Mouse (Mus musculus): Measurements from ENCODE around the gene Rcc1.

Rcc1 gene

DNA sequence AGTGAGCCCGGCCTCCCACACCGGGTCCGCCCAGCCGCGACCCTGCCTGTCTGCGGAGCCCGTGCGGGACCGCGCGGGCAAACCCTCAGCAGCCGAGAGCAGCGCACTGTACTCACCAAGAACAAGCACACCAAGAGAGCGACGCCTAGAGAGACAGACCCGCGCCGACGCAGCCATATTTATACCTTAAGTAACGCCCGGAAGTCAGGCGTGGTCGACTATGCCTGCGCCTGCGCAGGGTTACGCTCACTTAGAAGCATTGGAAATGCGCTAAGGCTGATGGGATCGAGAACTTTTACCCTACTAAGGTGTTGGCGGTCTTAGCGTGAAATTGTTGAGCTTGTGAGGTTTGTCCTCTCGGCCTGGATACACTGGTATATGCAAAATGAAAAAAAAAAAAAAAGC, at the start of gene Rcc1:
Rcc1 (minus strand) TSS at position 125 of the 405 bp plus-strand sequence.
- peak; percentile 93 for DNase-seq (ENCODE audit: low read depth, low spot score)

DNA sequence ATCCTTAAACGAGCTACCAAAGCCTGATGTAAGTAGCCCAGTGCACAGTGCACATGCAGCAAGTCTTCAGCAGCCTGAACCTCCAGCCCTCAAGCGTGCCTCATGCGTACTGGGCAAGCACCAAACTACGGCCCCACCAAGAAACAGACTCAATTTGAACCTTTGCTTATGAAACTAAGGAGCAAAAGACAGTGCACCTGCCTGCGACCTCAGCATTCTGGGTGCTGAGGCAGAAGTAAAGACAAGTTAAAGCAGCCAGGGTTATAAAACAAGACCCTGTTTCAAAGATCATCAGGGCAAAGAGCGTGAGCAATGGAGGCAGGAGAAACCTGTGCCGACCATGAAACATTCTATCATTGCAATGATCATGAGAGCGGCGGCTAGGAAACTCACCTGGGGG, 47.6 kb upstream of the Rcc1 start:
- no peak for DNase-seq (ENCODE audit: low read depth, low spot score)

DNA sequence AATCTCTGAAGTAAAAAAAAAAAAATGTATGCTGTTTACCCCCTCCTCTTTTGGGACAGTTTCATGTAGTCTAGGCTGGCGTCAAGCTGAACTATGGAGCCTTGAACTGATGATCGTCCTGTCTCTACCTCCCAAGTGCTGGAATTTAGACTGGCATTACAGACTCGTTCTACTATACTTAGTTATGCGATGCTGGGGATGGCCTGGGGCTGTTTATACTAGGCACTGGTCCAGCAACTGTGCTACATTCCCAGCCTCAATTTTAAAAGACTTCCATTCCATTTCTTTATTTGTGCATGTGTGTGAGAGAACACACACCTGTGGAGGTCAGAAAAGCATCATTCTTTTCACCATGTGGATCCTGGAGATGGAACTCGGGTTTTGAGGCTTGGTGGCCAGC, 45.5 kb upstream of the Rcc1 start:
- DNase-seq (ENCODE audit: low read depth, low spot score) = no peak

DNA sequence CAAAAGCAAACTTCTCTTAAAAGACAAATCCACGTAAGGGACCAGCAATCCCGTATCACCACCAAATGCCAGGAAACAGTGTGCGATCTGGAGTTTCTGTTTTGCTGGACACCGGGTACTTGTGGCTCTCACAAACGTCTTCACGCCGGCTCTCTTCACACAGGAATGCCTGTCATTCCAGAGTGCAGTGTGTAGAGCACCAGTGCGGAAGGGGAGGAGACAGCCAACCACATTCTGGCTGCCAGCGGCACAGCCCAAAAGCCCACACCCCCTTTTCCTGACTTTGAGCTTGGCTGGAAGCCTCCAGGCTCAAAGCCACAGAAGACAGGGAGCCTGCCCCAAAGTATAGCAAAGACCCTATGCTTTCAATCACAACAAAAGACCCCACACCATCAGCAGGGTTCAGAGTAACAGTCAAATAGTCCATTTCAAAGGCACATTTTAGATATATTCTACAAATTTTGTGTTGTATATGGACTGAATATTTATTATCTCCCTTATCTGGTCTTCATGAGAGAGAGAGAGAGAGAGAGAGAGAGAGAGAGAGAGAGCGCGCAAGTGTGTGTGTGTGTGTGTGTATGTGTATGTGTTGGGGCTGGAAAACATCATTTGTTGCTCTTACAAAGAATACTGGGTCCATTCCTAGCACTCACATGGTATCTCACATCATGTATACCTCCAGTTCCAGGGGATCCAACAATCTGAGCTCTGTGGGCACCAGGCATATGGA, 44.8 kb upstream of the Rcc1 start:
- no peak for DNase-seq (ENCODE audit: low read depth, low spot score)

DNA sequence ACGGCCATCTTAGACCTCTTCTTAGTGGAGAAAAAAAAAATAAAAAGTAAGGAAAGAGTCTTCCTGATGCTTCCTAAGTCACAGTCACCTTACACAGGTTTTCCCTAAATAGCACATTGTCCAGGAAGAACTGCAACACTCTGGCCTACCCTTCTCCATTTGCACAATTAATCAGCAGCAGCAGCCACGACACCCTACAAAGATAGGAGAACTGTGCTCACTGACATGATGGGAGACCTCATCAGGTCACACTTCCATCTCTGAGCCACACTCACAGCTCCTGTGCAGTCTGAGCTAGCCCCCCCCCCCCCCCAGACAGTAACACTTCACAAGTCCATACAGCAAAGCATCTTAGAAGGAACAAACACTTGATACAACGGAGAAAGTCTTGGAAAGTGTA, 43.7 kb upstream of the Rcc1 start:
- DNase-seq (ENCODE audit: low read depth, low spot score) = no peak

DNA sequence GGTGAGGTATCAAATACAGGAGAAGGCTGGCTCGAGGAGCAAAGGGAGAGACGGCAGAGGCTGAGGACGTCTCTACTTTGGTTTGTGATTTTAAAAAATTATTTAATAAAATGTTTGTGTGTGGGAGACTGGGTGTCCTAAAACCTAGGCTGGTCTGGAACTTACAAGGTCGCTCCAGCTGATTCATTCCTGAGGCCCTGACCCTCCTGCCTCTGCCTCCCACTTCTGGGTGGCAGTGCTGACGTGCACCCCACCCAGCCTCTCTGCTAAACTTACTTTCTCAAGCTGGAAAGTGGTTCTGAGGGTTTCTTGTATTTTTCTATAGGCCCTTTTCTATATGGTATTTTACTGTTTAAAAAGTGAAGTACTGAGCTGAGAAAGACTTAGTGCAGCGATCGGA, 42.8 kb upstream of the Rcc1 start:
- no peak for DNase-seq (ENCODE audit: low read depth, low spot score)

DNA sequence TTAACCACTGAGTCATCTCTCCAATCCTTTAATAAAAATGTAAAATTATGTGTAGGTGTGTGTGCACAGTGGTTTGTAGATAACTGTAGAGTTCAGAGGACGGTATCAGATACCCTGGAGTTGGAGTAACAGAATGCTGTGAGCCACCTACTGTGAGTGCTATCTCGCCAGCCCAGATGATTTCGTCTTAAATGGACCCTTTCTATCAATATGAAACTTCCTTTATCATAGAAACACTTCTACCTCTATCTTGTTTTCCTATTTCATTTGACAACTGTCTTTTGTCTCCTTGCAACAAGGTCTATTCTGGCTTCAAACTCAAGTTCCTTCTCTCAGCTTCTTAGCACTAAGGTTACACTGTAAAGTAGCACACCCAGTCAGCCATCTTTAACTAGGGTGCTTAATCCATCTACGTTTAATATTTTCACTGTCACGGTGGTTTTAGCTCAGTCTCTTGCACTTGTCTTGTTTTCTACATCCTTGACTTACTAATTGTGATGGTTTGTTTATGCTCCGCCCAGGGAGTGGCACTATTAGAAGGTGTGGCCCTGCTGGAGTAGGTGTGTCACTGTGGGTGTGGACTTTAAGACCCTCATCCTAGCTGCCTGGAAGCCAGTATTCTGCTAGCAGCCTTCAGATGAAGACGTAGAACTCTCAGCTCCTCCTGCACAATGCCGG, 37.8 kb upstream of the Rcc1 start:
- DNase-seq (ENCODE audit: low read depth, low spot score) = no peak

DNA sequence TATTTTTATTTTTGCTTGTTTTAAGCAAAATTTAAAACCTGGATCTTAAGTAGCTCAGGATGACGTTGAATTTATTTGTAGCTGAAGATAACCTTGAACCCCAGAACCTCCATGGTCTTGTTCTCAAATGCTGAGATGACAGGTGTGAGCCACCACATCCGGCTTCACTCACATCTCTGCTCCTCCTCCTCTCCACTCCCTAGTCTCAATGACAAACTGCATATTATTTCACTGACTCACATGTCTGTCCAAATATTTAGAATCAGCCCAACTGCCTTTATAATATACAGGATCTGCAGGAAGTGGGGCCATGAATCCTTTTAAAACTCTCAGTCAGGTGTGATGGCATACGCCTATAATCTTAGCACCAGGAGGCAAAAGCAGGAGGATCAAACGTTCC, 35.9 kb upstream of the Rcc1 start:
- DNase-seq (ENCODE audit: low read depth, low spot score) = no peak

DNA sequence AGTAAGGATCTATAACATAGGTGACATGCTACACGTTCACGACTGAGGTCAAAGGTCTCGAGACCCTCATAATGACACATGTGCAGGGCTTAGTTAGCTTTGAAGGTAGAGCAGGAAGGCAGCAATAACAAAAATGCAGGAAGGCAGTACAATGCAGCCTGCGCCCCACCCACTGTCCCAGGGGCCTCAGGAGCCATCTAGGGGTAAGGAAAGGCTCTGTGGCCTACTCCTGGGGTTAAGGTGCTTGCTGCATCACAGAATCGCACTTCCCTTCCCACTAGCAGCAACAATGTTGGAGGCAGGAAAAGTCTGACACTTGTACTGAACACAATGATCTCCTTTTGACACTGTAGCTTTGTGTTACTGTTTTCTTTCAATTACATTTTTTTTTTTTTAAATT, 34.2 kb upstream of the Rcc1 start:
- DNase-seq (ENCODE audit: low read depth, low spot score) = no peak

DNA sequence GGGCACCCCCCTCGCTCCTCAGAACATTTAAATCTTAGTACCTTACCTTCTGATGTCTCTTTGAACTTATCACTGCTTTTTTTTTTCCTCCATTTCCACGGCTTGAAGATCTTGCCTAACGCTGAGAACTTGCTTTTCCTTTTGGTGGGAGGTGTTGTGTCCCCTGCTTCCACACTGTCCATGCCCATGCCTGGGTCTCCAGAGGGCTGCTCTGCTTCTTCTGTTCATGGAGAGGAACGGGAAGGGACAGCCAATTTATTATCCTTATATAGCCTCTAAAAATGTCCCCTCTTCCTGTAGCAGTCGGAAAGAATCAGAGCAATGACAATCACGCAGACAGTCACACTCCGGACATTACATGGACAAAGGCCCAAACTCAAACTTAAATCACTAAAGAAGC, 33.4 kb upstream of the Rcc1 start:
- DNase-seq (ENCODE audit: low read depth, low spot score) = no peak

DNA sequence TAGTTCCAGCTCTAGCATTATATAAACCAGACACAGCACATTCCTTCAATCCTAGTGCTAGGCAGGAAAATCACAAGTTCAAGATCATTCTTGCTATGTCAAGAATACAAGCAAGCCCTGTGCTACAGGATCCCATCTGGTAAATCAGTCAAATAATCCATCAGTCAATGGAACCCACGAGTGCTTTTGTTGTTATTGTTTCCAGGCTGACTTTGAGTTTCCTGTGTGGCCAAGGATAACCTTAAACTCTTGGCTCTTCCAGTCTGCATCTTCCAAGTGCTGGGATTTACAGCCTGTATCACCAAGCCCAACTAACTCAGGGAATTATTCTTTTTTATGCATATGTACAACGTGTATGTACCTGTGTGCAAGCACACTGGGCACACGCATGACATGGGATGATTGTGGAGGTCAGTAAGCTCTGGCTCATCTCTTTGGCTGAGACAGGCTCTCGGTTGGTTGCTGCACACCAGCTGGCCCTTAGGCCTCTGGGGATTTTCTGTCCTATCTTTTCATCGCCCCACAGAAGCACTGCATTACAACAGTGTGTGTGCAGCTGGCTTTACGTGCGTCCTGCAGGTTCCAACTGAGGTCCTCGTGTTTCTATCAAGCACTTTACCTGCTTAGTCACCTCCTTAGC, 32.5 kb upstream of the Rcc1 start:
- DNase-seq (ENCODE audit: low read depth, low spot score) = no peak

DNA sequence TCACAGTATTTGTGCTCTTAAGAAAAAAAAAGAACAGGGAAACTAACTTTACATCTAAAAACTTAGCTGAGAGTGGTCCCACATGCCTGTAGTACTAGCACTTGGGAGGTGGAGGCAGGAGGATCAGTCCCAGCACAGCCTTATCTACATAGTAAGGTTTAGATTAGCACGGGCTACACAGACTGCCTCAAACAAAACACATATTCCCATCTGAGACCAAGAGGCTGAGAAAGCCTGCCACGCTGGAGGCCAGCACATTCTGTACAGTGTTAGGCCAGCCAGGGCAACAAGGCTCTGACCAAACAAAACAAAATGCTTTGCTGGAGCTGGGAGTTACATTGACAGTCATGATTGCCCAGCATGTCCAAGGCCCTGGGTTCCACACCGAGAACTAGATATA, 30.1 kb upstream of the Rcc1 start:
- DNase-seq (ENCODE audit: low read depth, low spot score) = no peak

DNA sequence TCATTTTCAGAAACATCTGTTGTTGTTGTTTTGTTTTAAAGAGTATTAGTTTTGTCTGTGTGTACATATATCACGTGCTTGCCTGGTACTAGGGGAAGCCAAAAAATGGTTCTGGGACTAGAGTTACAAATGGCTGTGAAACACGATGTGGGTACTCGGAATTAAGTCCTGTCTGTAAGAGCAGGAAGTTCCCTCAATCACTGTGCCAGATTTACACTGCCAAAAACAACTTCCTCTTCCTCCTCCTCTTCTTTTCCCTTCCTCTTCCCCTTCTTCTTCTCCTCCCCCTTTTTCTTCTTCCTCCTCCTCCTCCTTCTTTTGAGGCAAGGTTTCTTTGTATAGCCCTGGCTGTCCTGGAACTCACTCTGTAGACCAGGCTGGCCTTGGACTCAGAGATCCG, 28.9 kb upstream of the Rcc1 start:
- no peak for DNase-seq (ENCODE audit: low read depth, low spot score)

DNA sequence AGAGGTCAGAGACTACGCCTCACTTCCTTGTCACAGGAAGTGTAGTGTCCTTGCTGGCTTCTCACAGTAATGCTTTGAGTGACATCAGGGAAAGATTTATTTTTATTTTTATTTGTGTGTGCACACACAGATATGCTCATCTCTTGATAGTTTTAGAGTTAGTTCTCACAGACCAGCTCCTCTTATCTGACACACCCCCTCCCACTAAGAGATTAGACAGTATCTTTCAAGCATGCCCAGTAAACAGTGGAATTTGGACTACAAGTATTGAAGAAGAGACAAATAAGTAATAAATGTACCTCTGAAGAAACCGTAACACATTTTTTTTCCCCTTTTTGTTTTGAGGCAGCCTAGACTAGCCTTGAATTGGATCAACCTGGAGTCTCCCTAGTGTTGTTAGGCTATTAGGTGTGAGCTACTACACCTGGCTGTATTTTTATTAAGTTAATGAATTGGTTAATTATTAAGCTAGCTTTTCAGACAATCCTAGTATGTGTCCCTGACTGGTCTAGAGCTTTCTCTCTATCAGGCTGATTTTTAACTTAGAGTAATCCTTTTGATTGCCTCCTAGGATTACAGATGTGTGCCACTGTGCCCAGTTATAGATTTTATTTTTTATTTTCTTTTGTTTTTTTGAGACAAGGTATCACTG, 27.7 kb upstream of the Rcc1 start:
- DNase-seq (ENCODE audit: low read depth, low spot score) = no peak

DNA sequence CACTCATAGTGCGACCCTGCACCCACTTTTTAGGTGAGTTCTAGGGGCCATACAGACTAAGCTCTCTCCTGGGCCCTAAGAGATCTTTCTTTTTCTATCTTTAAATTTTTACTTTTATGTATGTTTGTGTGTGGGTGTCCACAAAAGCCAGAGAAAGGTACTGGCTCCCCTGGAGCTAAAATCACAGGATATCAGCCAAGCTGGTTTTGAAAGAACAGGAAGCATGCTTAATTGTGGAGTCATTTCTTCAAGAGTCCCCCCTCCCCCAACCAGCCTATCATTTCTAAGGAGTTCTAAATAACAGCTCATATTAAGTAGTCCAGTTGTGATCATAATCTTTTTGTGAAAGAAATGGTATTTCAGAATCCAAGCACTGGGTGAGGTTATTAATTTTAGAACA, 20.4 kb upstream of the Rcc1 start:
- DNase-seq (ENCODE audit: low read depth, low spot score) = no peak

DNA sequence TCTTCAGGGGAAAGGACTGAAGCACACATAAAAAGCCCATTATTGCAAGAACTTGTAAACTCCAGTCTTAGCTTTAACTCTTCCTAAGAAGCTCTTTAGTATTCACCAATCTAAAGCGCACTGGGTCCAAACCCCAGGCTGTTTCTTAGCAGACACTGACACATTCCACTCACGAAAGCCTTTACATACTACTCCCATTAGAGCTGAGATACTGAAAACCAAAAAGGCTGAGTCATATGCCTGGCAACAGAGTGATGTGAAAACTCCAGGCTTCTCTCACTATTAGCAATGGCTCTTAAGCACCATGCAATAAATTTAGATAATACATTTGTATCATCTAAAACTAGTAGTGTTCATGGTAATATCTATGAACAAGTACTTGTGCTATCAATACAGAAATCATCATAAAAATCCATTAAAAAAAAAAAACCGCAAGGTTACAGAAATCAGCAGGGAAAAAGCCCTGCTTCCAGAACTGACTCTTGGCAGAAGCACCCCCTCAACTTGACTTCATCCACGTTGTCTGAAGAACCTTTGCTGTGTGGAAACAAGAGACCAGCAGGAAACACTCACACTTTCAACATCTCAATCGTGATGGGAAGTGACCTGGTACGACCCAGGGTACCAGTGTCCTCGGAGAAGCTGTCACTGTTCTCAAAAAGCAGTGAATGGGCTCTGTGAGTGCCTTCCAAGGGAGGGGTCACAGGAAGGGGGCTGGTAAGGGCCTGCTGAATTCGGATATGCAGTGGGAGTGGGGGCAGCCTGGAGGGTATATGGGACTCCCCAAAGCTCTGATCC, 16.7 kb upstream of the Rcc1 start:
- no peak for DNase-seq (ENCODE audit: low read depth, low spot score)

DNA sequence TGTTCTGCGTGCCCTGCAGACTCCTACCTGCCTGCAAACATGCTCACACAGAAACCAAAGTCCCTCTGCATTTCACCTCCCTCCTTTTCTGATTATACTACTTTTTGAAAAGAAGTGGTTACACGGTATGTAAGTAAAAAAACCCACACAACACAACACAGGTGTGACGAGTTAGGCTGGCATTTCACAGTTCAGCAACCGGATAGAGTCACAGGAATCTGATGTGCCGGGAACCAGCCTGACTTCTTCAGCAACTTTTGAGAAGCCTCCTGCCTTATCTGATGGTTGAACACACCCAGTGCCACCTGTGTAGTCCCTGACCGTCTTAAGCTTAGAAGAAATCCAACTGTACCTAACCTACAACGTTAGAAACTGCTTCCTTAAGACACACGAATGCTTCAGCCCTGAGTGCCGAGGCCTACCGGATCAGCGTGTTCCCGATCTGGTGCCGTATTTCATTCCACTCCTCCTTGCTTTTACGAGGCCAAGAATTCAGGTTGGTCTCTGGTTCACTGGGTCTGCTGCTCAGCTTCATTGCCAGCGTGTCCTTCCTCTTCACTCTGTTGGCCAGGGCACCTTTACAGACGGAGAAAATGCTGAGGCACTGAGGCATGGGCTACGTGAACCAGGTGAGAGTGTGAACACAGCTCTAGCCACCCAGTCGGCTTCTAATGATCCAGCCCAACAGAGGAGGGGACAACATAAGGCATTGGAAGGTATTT, 14.2 kb upstream of the Rcc1 start:
- DNase-seq (ENCODE audit: low read depth, low spot score) = no peak

DNA sequence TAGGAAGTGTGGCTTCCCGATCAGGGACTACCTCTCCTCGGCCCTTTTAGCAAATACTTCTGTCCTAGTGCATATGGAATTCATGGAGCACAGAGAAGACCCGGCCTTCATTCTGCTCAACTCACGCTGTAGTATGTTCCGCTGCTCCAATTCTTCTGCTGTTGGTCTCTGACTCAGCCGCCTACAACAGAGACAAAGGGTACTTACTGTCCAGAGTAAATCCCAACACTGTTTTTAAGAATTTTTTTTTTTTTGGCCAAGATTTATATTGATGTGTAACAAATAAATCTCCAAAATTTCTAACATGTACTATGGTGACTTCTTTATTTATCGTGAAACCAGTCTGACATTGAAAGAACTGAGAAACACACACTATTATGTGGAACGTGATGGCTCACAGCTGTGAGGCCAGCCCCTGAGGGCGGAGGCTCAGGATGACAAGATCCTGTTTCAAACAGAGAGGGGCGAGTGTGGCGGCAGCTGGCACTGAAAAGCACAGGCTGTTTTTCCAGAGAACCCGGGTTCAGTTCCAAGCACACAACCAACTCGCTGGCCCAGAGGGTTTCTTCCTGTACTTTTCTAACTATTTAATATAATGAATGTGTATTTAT, 12.2 kb upstream of the Rcc1 start:
- DNase-seq (ENCODE audit: low read depth, low spot score) = no peak

DNA sequence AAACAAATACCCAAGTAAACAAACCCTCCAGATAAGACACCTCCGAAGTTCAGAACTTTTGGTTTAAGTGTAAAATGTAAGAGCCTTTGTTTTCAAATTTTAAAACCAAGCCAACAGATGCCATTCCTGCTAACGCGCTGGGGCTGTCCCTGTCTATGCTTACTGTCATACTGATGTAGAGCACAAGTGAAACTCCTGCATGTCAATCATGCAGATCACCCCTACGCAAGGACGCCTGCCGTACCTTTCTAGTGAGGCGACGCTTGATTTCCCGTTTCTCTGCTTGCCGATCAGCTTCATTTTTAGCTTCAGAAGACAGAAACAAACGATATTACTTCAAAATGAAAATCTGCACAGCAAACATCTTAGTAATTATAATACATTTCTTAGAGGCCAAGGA, 10.1 kb upstream of the Rcc1 start:
- DNase-seq (ENCODE audit: low read depth, low spot score) = no peak

DNA sequence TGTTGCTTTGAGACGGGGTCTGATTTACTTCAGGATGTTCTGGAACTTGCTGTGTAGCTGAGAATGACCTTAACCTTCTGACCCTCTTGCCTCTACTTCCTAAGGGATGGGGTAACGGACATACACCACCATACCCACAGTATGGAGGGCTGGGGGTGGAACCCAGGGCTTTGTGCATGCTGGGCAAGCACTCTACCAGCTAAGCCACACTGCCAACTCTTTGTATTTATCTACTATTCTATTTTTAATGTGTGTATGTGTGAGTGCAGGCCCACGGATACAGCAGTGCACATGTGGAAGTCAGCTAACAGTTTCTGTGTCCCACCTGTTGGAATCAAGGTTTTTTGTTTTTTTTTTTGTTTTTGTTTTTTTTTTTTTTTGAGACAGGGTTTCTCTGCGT, 6.1 kb upstream of the Rcc1 start:
- DNase-seq (ENCODE audit: low read depth, low spot score) = no peak

DNA sequence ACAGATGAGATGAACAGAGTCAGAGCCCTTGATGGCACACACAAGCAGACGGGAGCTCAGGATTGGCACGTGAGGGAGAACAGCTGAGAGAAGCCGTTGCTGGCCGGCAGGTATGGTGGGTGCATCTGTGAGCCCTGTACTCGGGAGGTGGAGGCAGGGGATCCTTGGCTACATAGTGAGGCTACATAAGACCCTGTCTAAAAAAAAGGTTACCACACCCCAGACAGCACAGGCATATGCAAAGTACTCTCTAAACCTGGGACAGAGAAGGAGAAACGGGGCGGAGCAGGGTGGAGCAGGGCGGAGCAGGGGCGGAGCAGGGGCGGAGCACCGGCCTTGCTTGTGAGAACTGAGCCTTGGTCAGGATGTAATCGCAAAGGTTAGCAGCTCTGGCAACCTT, 2.8 kb upstream of the Rcc1 start:
- no peak for DNase-seq (ENCODE audit: low read depth, low spot score)
